Mouse (Mus musculus): Measurements from ENCODE around the gene Gatad2b. TPM values are rescaled to one million over a fixed set of nuclear protein-coding genes. Genes with fewer than 3 reads are reported as not detected.

The Gatad2b gene
- total RNA-seq, 2 experiments from 2014 or later: 59.5 to 62.0 TPM

Small RNA genes within 50 kb of the gene (microRNA-seq; reads per million reads assigned to microRNA genes)
- 0.35 to 0.61 reads per million in 2 experiments for gene Mir7012

Other genes starting within 250 kb of the Gatad2b start
- 10 to 100 TPM; 56.4 to 66.5 TPM for gene 4933434E20Rik, start 241.5 kb upstream of the Gatad2b start, total RNA-seq (2021)
- gene Ubap2l, start 240.6 kb upstream of the Gatad2b start, total RNA-seq (2021): 100 to 1,000 TPM; 160 to 164 TPM
- gene Tpm3, start 220.5 kb upstream of the Gatad2b start, total RNA-seq (2021): 100 to 1,000 TPM; 127 to 134 TPM
- under 1 TPM; 0.12 to 0.23 TPM for gene Nup210l, start 189.0 kb upstream of the Gatad2b start, total RNA-seq (2021)
- gene Rps27, start 79.5 kb upstream of the Gatad2b start, total RNA-seq (2021): 1,000 to 10,000 TPM; 1,313 to 1,450 TPM
- 10 to 100 TPM; 14.8 to 19.0 TPM for gene Rab13, start 79.5 kb upstream of the Gatad2b start, total RNA-seq (2021)
- 10 to 100 TPM; 40.9 to 47.4 TPM for gene Jtb, start 61.6 kb upstream of the Gatad2b start, total RNA-seq (2021)
- gene Creb3l4, start 49.7 kb upstream of the Gatad2b start, total RNA-seq (2021): under 1 TPM; 0.18 to 0.19 TPM
- gene Slc39a1, start 45.0 kb upstream of the Gatad2b start, total RNA-seq (2021): 100 to 1,000 TPM; 101 to 106 TPM
- 10 to 100 TPM; 18.0 to 18.8 TPM for gene Crtc2, start 39.0 kb upstream of the Gatad2b start, total RNA-seq (2021)
- gene Dennd4b, start 28.0 kb upstream of the Gatad2b start, total RNA-seq (2021): 10 to 100 TPM; 22.2 to 22.3 TPM
- gene Slc27a3, start 96.8 kb downstream of the Gatad2b start, total RNA-seq (2021): 1 to 10 TPM; 3.4 to 3.9 TPM
- gene Ints3, start 140.4 kb downstream of the Gatad2b start, total RNA-seq (2021): 10 to 100 TPM; 24.1 to 28.6 TPM
- gene Npr1, start 172.7 kb downstream of the Gatad2b start, total RNA-seq (2021): 10 to 100 TPM; 30.4 to 33.0 TPM
- gene Ilf2, start 182.9 kb downstream of the Gatad2b start, total RNA-seq (2021): 10 to 100 TPM; 69.0 to 74.2 TPM
- gene Snapin, start 197.9 kb downstream of the Gatad2b start, total RNA-seq (2021): 10 to 100 TPM; 50.0 to 58.0 TPM
- gene Chtop, start 216.3 kb downstream of the Gatad2b start, total RNA-seq (2021): 100 to 1,000 TPM; 140 to 143 TPM
- gene S100a1, start 221.2 kb downstream of the Gatad2b start, total RNA-seq (2021): 100 to 1,000 TPM; 282 to 313 TPM
- 10 to 100 TPM; 34.2 to 37.9 TPM for gene S100a13, start 221.3 kb downstream of the Gatad2b start, total RNA-seq (2021)
- under 1 TPM in 1 of 2 experiments, not detected in 1; 0.74 TPM for gene S100a14, start 233.7 kb downstream of the Gatad2b start, total RNA-seq (2021)
- gene S100a16, start 244.1 kb downstream of the Gatad2b start, total RNA-seq (2021): 100 to 1,000 TPM; 101 to 106 TPM